Mouse (Mus musculus) spleen, postnatal 4 days (tissue): ENCODE results near the gene Aadacl4.
"Not testable (repeated sequence)": the region's sequence is repeated elsewhere in the genome, so short reads cannot be mapped to it uniquely, and the experiment has no call there.

ENCODE experiments used
- DNase-seq, 2 experiments: peaks; one replicate each; pipeline ENCODE4 v3.0.0; 2022; ENCODE audit warnings: low spot score in 2 of 2

Aadacl4 gene

GRCm38 (mm10) chr4:144613407-144613806, at the start of gene Aadacl4:
TSS of gene Aadacl4 (plus strand) at chr4:144613707.
- DNase-seq = no peak

- no peak for DNase-seq
Measured at GRCm38 (mm10) chr4:144565034-144565433, 48.5 kb upstream of the Aadacl4 start, which contains the start of gene Gm13124. TSS of gene Gm13124 (minus strand) at chr4:144565134.

DNA sequence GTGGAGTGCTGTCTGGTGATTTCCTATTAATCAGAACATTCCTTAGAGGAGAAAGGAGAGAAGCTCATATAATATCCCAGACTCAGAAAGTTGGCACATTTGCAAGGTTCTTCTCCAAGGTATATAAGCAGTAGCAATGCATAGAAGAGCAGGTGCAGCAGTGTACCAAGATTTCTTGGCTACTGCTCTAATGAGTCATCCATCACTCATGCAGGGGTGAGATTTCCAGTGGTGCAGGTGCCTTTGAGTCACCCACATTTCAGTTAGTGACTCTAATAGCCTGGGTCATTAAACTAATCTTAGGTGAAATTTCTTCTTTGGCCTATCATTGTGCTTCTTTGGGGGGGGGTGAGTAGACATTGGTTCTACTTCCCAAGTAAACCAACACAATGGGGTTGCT, 45.8 kb upstream of the Aadacl4 start:
- no peak for DNase-seq

GRCm38 (mm10) chr4:144586207-144586606, 27.3 kb upstream of the Aadacl4 start:
- DNase-seq = not testable (repeated sequence)

DNA sequence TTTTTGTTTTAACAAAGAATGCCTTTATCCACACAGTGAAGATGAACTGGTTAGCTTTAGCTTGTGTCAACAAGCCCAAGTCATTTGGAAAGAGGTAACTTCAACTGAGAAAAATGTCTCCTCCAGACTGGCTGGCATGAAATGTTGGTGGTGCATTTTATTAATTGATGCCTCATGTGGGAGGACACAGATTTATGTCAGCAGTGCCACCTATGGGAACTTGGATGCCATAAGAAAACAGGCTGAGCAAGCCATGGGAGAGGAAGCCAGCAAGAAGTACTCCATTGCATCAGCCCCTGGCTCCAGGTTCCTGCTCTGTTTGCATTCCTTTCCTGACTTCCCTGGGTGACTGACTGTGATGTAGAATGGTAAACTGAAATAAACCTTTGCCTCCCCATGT, 20.7 kb upstream of the Aadacl4 start:
- DNase-seq = no peak

DNA sequence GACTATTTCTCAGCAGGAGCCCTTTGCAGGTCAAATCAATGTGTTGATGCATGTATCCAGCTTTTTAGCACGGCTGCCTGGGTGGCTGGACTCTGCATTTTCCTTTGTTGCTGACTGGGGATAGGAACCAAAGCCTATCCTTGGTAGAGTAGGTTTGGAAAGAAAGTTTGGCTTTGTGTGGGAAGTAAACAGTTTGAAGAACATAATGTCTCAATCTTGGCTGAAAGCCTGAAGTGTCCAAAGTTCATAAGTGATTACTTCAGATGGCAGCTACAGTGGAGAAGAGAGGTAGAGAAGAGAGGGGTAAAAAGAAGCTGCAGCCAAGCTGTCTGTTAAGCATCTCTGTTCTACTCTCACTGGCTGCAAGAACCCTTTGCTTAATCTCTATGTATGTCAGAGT, 1.1 kb downstream of the Aadacl4 start:
- DNase-seq = no peak

DNA sequence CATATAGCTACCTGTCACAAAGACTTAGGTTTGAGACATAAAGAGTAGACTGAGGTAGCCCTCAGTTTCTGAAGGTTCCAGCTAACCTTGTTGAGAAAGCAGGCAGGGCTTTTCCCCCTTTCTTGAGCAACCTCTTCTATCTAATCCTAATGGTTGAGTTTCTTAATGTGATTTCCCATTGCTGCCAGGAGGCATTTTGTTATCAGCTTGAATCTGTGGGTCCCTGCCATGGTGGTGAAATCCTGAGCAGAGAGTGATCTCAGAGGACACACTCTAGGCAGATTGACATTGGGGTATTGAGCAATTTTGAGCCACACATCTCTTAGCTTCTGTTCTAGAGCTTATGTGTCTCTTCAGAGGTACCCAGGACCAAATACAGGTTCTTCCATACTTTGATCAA, 24.8 kb downstream of the Aadacl4 start:
- no peak for DNase-seq
